Mouse (Mus musculus): Measurements from ENCODE around the gene Prkce.
A peak's percentile ranks its signal among the peaks of the same experiment; 100 is the strongest.

Prkce gene

GRCm38 (mm10) chr17:86514974-86515620, 347.5 kb downstream of the Prkce start:
- DNase-seq (ENCODE audit: low read depth, low spot score), result no peak

- no peak for DNase-seq (ENCODE audit: low read depth, low spot score)
Measured at GRCm38 (mm10) chr17:86516630-86517029, 349.0 kb downstream of the Prkce start.

- DNase-seq (ENCODE audit: low read depth, low spot score), result no peak
Measured at GRCm38 (mm10) chr17:86518604-86519003, 351.0 kb downstream of the Prkce start.

- DNase-seq (ENCODE audit: low read depth, low spot score), result no peak
Measured at GRCm38 (mm10) chr17:86521252-86521651, 353.7 kb downstream of the Prkce start.

- DNase-seq (ENCODE audit: low read depth, low spot score), result no peak
Measured at GRCm38 (mm10) chr17:86522649-86523048, 355.1 kb downstream of the Prkce start.

- no peak for DNase-seq (ENCODE audit: low read depth, low spot score)
Measured at GRCm38 (mm10) chr17:86523374-86523773, 355.8 kb downstream of the Prkce start.

- DNase-seq (ENCODE audit: low read depth, low spot score), result no peak
Measured at GRCm38 (mm10) chr17:86523843-86524242, 356.3 kb downstream of the Prkce start.

GRCm38 (mm10) chr17:86525075-86525474, 357.5 kb downstream of the Prkce start:
- DNase-seq (ENCODE audit: low read depth, low spot score), result no peak

- no peak for DNase-seq (ENCODE audit: low read depth, low spot score)
Measured at GRCm38 (mm10) chr17:86526016-86526415, 358.4 kb downstream of the Prkce start.

- no peak for DNase-seq (ENCODE audit: low read depth, low spot score)
Measured at GRCm38 (mm10) chr17:86527298-86527697, 359.7 kb downstream of the Prkce start.

- no peak for DNase-seq (ENCODE audit: low read depth, low spot score)
Measured at GRCm38 (mm10) chr17:86529003-86529402, 361.4 kb downstream of the Prkce start.

- no peak for DNase-seq (ENCODE audit: low read depth, low spot score)
Measured at GRCm38 (mm10) chr17:86529411-86529810, 361.8 kb downstream of the Prkce start.

- no peak for DNase-seq (ENCODE audit: low read depth, low spot score)
Measured at GRCm38 (mm10) chr17:86531231-86531630, 363.6 kb downstream of the Prkce start.

- no peak for DNase-seq (ENCODE audit: low read depth, low spot score)
Measured at GRCm38 (mm10) chr17:86532783-86533548, 365.4 kb downstream of the Prkce start.

GRCm38 (mm10) chr17:86533549-86533851, 365.9 kb downstream of the Prkce start:
- no peak for DNase-seq (ENCODE audit: low read depth, low spot score)

- DNase-seq (ENCODE audit: low read depth, low spot score), result no peak
Measured at GRCm38 (mm10) chr17:86535096-86535495, 367.5 kb downstream of the Prkce start.

GRCm38 (mm10) chr17:86535827-86536656, 368.5 kb downstream of the Prkce start:
- peak; percentile 88 for DNase-seq (ENCODE audit: low read depth, low spot score)

GRCm38 (mm10) chr17:86539881-86540430, 372.4 kb downstream of the Prkce start:
- no peak for DNase-seq (ENCODE audit: low read depth, low spot score)

- DNase-seq (ENCODE audit: low read depth, low spot score), result no peak
Measured at GRCm38 (mm10) chr17:86546529-86546928, 378.9 kb downstream of the Prkce start.

GRCm38 (mm10) chr17:86549128-86549527, 381.5 kb downstream of the Prkce start:
- DNase-seq (ENCODE audit: low read depth, low spot score), result no peak

- no peak for DNase-seq (ENCODE audit: low read depth, low spot score)
Measured at GRCm38 (mm10) chr17:86551561-86551960, 384.0 kb downstream of the Prkce start.

GRCm38 (mm10) chr17:86551995-86552394, 384.4 kb downstream of the Prkce start:
- no peak for DNase-seq (ENCODE audit: low read depth, low spot score)

All from mesoderm, embryonic 11.5 days (tissue).